Mouse (Mus musculus) CH12F3 (cell line): ENCODE measurements around the gene Ccdc170.

Experiments
- in situ Hi-C: fragments of 300-500 bp; cut with MboI; formaldehyde crosslinking; loops from 2 replicates; pipeline ENCODE4 v1.14.3; 2020; ENCODE audit warnings: low sequenced_read_pairs

The Ccdc170 gene

GRCm38 (mm10) chr10:4520394-4521102 is 38.2 kb downstream of the Ccdc170 start:
- in situ Hi-C loops: no loop called here

DNA sequence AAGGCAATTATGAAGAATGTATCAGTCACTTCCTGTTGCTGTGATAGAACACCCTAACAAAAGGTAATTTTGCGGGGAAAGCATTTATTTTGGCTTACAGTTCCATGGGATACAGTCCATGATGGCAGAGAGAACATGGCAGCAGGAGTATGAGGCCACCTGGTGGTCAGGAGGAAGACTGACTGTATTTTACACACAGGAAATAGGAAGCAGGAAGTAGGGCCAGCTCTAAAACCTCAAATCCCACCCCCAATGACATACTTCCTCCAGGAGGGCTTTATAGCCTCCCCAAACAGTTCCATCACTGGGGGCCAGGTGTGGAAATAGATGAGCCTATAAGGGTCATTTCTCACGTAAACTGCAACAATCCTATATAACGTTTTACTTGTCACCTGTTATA is 39.8 kb downstream of the Ccdc170 start:
- in situ Hi-C loops: no loop called here

DNA sequence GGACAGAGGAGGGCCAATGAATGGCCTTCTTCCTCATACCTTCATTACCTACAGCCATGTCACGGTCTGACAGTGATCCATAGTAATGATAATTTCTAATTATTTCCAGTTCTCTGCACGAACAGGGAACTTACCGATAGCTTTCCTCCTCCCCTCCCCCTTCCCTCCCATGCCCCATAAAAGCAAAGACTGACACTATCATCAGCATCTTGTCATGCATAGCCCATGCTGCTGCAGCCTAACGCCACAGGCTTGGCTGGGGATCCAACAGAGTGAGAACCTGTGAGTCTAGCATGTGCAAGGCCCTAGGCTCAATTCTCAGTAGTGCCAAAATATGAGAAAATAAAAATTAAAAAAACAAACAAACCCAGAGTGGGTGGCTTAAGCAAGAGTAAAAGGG is 40.8 kb downstream of the Ccdc170 start:
- in situ Hi-C loops: no loop called here

DNA sequence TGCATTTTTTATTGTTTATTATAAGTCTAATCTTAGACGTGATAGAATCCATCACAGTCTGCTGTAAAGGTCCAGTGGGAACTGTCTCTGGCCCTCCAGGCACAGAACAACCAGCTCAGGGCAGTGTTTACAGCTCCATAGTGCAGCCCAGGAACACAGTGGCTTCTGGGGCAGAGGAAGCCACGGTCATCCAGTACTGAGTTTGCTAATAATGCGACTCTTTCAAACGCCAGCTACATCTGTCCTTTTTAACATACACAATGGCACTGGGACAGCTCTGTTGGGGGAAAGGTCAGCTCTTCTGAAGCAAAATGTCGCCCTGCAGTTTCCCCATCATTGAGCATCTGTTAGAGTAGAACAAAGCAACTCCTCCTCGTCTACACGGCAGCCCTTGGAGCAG is 45.7 kb downstream of the Ccdc170 start:
- in situ Hi-C loops: no loop called here

GRCm38 (mm10) chr10:4530638-4531235 is 48.4 kb downstream of the Ccdc170 start:
- in situ Hi-C loops: no loop called here

DNA sequence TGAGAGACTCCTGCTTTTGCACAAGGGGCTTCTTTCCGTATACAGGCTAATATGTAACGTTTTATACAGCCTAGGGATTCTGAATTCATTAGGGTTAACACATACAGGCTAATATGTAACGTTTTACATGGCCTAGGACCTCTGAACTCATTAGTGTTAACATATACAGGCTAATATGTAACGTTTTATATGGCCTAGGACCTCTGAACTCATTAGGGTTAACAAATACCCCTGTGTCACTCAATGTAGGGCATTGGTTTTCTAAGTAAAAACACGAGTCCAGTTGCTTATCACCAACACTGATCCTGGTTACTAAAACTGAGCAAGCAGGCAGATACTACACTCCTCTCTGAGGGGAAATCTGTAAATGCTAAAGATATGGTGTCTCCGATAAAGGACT is 49.6 kb downstream of the Ccdc170 start:
- in situ Hi-C loops: no loop called here

GRCm38 (mm10) chr10:4532731-4533130 is 50.4 kb downstream of the Ccdc170 start:
- in situ Hi-C loops: no loop called here

DNA sequence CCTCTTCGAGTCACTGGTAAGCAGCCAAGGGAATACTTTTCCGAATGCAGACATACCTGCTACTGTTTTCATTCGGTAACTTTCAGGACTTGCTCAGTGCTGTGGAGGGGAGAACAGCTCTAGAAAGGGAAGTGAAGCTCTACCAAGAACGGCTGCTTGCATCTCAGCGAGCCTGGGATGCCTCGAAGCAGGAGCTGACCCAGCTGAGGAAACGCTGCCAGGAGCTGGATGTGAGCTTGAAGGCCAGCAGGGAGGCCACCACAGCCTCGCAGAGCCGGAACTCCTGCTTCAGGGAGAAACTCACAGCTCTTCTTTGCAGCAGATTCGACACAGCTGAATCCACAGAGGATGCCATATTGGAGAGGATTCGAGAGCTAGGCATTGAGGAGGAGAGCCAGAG is 51.6 kb downstream of the Ccdc170 start:
- in situ Hi-C loops: no loop called here

GRCm38 (mm10) chr10:4545550-4545949 is 63.2 kb downstream of the Ccdc170 start:
- in situ Hi-C loops: no loop called here

- in situ Hi-C loops: no loop called here
Measured at GRCm38 (mm10) chr10:4553442-4554119, 71.3 kb downstream of the Ccdc170 start.

DNA sequence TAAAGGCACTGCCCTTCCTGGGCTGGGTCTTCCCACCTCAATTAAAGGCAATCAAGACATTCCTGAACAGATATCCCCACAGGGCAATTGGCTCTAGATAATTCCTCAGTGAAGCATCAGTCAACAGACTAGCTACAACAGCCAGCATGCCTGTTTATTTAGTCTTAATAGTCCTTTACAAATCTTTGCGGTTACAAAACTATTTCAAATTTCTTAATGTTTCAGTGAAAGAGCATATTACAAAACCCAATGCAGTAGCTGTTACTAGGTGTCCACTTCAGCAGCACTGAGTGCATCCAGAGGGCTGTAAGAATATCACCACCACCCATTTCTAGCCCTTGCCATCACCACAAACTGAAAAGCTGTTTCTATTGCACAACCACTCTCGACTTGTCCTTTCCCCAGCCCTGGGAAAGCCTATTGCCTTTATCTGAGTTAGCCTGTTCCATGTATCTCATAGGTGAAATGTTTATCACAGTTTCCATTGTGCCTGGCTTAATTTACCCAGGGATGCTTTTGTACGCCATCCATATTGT is 74.6 kb downstream of the Ccdc170 start:
- in situ Hi-C loops: no loop called here

DNA sequence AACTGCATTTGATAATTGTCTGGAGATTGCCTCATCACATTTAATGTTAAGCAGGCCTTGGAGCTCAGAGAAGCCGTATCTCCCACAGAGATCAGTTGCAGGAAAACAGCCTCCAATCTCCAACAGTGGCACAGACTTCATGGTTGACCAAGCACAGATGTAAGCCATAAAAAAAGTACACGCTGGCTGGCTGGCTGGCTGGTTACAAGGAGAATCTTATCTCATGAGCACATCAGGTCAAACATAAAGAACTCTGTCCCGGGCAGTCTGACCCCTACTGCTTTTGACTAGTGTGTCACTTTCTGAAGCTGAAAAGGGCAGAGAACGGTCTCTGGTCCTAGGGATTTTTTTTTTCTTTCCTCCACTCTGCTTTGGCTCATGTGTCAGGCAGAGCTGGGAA is 76.8 kb downstream of the Ccdc170 start:
- in situ Hi-C loops: no loop called here

DNA sequence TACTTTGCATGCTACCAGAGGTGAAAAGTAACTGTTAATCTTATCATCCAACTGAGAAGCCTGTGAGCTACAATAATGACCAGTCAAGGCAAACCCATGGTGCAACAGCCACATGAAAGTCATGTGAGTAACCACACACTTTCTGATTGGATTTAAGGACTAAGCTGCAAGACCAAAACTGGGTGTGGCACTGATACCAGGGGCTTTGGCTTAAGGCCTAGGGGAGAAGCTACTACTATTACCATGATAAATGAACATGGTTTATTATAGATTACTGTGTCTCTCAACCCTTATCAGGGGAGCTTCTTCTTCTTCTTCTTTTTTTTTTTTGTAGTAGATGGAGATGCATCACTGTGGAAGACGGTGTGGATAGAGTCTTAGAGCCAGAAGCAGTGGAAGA is 82.8 kb downstream of the Ccdc170 start:
- in situ Hi-C loops: no loop called here

- in situ Hi-C loops: no loop called here
Measured at GRCm38 (mm10) chr10:4570778-4571177, 88.5 kb downstream of the Ccdc170 start.

- in situ Hi-C loops: no loop called here
Measured at GRCm38 (mm10) chr10:4571304-4571703, 89.0 kb downstream of the Ccdc170 start.

DNA sequence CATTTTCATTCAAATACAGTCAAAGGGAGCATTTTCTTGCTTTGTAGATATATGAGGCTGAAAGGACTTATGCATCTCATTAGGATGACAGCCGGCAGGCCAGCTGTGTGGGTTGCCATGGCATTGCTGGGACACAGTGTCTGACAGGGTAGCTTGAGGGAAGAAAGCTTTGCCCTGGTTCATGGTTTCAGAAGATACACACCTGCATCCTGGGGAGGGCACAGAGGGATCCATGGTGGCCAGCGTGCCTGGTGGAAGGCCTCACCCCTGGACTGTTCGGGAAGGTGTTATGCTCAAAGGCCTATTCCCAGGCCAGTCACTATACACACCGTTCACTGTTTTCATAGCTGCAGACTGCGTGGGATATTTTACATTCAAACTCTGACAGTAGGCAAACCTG is 99.6 kb downstream of the Ccdc170 start:
- in situ Hi-C loops: no loop called here

- in situ Hi-C loops: no loop called here
Measured at GRCm38 (mm10) chr10:4586691-4587090, 104.4 kb downstream of the Ccdc170 start.

DNA sequence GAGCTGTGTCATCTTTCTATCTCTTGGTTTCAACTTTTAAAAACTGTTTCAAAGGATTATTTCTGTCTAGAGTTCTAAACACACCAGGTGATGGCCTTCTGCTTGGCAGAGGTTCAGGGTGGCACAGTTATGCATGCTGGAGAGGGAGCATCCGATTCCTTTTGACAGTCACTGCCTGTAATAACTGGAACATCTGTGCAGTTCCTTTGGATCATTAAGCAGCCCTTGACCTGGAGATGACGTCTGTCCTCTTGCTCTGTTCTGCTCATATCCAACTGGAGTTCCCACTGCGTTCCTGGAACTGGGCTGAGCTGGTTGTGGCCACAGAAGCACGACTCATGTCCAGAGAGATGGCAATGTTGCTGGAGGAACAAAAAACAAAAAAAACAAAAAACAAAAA is 107.3 kb downstream of the Ccdc170 start:
- in situ Hi-C loops: no loop called here

- in situ Hi-C loops: no loop called here
Measured at GRCm38 (mm10) chr10:4590956-4591355, 108.7 kb downstream of the Ccdc170 start.

- in situ Hi-C loops: no loop called here
Measured at GRCm38 (mm10) chr10:4593828-4594227, 111.5 kb downstream of the Ccdc170 start.

DNA sequence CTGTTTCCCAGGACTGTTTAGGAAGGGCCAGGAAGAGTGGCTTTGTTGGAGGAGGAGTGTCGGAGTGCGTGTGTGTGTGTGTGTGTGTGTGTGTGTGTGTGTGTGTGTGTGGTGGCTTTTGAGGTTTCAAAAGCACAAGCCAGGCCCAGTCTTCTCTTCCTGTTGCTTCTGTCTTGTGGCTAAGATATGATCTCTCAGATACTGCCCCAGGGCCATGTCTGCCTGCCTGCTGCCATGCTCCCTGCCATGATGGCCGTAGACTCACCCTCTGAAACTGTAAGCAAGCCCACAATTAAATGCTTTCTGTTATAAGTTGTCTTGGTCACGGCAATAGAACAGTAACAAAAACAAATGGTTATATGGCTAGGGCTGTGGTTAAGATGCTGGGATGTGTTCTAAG is 114.9 kb downstream of the Ccdc170 start:
- in situ Hi-C loops: no loop called here

GRCm38 (mm10) chr10:4598244-4598842 is 116.0 kb downstream of the Ccdc170 start:
- in situ Hi-C loops: no loop called here
